Mouse (Mus musculus) lung, adult 2 months (tissue): Measurements from ENCODE around the gene Dbndd1. TPM values are rescaled to one million over a fixed set of nuclear protein-coding genes. Genes with fewer than 3 reads are reported as not detected.
A peak's percentile ranks its signal among the peaks of the same experiment; 100 is the strongest.
"Not testable (repeated sequence)": the region's sequence is repeated elsewhere in the genome, so short reads cannot be mapped to it uniquely, and the experiment has no call there.

Experiments
- DNase-seq: peaks from one replicate; pipeline ENCODE4 v3.0.0; 2022
- H3K4me1 ChIP-seq: fragments of 200-500 bp; 2 replicates; pipeline ENCODE4 v1.6.1; 2011; ENCODE audit warnings: low read length; ENCODE audit not compliant: control insufficient read depth, insufficient read depth
- H3K4me3 ChIP-seq: fragments of 200-500 bp; replicated peaks from 2 replicates; pipeline ENCODE3; 2011; ENCODE audit warnings: low read depth, mild to moderate bottlenecking, control low read depth, low read length; ENCODE audit errors: extremely low read depth
- CTCF ChIP-seq: fragments of 200-500 bp; IDR thresholded peaks from 2 replicates; pipeline ENCODE4 v1.5.1; 2011; ENCODE audit warnings: mild to moderate bottlenecking, low read length, control low read depth; ENCODE audit not compliant: insufficient read depth
- POLR2A ChIP-seq: fragments of 200-500 bp; IDR thresholded peaks from 2 replicates; pipeline ENCODE4 v1.6.1; 2011; ENCODE audit warnings: low read depth, mild to moderate bottlenecking, control low read depth, low read length, borderline replicate concordance; ENCODE audit errors: extremely low read depth
- WGBS: fragments of 180-500 bp; shearing (Covaris S2); methylation state at CpG from one replicate; pipeline ENCODE4 v1.1.7; 2018; 5-methylcytosine and 5-hydroxymethylcytosine counted together
- polyA plus RNA-seq: library from polyadenylated mRNA; depleted of rRNA; stranded (reverse); fragments of >200 nt; gene quantifications from 2 replicates; pipeline ENCODE4 v1.2.3, GENCODE M21; 2012

Dbndd1 gene
- polyA plus RNA-seq, 1 experiment: 2.6 TPM

DNA sequence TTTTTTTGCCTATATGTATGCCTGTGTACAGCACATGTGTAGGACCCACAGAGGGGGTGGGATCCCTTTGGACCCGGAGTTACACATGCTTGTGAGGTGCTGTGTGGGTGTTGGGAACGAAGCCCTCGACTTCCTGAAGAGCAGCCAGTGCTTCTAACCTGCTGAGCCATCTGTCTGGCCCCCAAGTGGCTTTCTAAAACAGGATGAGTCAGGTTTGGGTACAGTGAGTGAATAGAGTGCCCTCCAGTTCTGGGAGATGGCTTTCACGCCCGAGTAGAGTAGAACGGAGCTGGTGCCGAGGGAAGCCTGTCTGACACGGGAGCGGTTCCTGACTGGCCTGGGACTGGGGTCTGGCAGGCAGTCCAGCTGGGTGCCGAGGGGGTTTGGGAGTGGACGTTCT lies 15.7 kb downstream of the Dbndd1 start:
- no peak for DNase-seq
- TF ChIP-seq CTCF (no peak), POLR2A (no peak)
- WGBS: 91% methylated on average over 11 of the region's 11 CpGs
- Histone ChIP-seq H3K4me3 (no peak overlapping the region), H3K4me1 (no peaks in the 10 kb centered on the region)

DNA sequence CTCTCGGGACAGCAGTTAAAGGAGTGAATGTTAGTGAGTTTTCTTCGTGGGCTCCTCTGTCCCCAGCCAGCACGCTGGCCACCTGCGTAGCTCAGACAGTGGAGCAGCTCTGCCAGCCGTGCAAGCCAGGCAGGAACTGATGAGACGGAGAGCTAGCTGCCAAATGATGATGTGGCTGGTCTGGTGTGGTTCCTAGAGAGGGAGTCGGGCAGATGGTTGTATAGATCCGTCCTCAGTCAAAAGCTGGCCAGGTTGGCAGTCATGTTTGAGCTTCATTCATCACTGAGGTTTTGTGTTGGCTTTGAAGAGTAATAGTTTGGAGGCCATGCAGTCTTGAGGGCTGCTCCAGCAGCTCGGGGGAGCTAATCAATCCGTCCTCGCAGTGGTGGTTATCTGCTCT lies 16.3 kb downstream of the Dbndd1 start:
- no peak for DNase-seq
- Histone ChIP-seq H3K4me3 (no peak overlapping the region), H3K4me1 (no peaks in the 10 kb centered on the region)
- no peak for TF ChIP-seq POLR2A
- 89% methylated on average over 11 of the region's 11 CpGs for WGBS

DNA sequence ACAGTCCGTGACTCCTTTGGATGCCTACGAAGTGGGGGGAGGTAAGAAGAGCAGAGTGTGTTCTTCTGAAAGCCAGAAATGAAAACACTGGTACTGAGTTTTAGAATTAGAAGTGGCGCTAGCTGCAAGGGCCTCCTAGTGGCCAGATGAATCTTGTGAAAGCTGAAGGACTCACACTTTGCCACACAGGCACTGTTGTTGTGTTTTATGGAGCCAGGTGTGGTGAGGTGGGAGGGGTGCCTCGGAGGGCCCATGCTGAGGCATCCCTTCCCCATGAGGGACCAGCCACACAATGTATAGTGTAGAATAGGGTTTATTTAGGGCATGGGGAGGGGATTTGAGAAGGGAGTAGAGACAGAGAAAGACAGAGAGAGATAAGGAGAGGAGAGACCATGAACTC lies 17.6 kb downstream of the Dbndd1 start:
- 93% methylated on average over 4 of the region's 4 CpGs for WGBS
- DNase-seq: no peak
- no peak for TF ChIP-seq CTCF
- TF ChIP-seq POLR2A: no peak

DNA sequence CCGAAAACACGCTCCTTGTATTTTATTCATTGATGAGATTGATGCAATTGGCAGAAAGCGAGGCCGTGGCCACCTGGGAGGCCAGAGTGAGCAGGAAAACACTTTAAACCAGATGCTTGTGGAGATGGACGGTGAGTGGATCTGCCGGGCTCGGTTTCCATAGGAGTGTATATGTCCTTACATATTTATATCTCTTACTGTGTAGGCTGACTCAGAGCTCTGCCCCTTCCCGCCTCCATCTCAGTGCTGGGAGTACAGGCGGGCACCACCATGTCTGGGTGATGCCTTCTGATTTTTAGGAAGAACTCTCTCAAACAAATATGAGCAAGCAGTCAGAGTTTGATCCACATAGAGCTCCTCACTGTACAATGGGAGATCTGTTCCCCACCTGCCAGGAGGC lies 22.4 kb downstream of the Dbndd1 start:
- no peak for DNase-seq
- TF ChIP-seq POLR2A: no peak
- no peak for TF ChIP-seq CTCF
- no peak overlapping the region for H3K4me3 ChIP-seq
- no peaks in the 10 kb centered on the region for H3K4me1 ChIP-seq
- WGBS: 96% methylated on average over 9 of the region's 9 CpGs

More for the DNA sequence above, 17.6 kb downstream of the Dbndd1 start:
- Histone ChIP-seq H3K4me3 (no peak overlapping the region), H3K4me1 (no peaks in the 10 kb centered on the region)

DNA sequence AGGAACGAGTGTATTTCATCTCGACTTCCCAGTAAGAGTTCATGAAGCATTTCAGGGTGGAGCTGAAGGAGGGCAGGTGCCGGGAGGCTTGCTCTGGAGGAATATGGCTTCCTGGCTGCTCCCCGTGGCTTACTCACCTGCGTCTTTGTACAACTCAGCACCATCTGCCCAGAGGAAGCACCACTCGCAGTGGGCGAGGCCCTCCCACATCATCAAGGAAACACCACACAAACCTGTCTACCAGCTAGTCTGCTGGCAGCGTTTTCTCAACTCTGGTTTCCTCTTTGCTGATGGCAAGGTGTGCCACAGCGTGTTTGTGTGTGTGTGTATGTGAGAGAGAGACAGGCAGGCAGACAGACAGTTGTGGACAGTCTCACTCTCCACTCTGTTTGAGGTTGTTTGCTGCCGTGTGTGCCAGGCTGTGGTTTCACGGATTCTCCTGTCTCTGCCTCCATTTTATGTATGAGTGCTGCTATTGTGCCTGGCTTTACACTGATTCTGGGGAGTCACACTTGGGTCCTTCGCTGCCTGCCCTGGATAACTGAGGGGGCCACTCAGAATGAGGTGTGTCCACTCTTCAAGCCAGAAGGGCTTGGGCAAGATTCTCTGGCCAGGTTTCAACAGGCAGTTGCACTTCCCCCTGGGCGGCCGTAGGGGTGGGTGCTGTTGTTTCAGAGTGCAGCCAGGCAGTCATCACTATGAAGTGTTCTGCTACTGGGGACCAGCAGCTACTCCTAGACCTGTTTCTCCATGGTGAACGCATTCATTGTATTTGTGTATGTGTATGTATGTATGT lies 23.8 kb downstream of the Dbndd1 start:
- no peak overlapping the region for H3K4me3 ChIP-seq
- TF ChIP-seq POLR2A: no peak
- TF ChIP-seq CTCF: no peak
- WGBS: 71% methylated on average over 15 of the region's 15 CpGs
- no peaks in the 10 kb centered on the region for H3K4me1 ChIP-seq
- DNase-seq: no peak

DNA sequence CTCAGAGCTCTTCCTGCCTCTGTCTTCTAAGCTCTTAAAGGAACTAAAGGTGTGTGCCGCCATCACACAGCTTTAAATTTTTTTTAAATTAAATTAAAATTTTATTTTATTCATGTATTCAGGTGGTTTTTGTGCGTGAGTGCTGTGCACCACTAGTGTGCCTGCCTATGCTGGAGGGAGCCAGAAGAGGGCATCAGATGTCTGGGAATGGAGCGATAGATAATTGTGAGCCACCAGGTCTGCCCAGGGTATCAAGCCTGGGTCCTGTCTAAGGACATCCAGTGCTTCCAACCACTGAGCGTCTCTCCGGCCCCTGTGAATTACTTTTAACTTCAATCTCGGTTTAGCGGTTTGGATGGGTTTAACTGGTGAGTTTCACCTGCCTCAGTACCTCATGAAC lies 32.6 kb downstream of the Dbndd1 start:
- 93% methylated on average over 7 of the region's 7 CpGs for WGBS
- DNase-seq: no peak
- Histone ChIP-seq H3K4me3 (no peak overlapping the region), H3K4me1 (peaks cover 6% of the 10 kb centered on the region; the same call in 1 of the 2 replicates)
- TF ChIP-seq CTCF (peak; percentile 48), POLR2A (no peak)

DNA sequence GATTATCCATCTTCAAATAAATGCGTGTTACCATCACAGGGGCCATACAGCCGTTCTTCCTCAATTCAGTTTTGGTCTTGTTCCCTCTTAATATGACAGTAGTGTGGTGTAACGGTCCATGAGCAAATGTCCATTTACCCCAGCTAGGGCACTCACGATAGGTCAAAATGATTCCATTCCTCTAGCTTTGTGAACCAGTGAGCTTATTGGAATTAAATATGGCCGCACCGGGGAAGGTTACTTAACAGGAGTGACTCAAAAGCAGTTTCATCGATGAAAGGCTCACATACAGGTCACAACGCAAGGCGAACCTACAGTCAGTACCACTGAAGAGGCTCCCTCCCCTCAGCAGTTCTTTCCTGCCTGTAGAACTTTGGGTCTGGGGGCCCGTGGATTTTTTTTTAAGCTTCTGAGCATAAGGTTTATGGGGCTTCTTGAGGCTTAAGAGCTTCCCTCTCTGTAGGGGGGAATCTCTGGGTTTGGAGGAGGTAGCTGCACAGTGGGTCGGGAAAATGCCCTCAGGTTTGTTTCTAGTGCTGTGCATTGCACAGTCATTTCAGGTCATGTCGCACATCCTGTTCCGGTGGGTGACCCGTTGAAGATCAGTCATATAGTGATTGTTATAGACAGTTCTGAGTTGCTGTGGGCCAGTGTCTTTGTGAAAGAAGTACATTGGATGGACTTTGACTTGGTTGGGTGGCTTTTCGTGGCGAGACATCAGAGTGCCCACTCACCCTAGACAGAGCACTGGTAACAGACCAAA lies 36.6 kb downstream of the Dbndd1 start:
- no peak for DNase-seq
- WGBS: 29% methylated on average over 16 of the region's 16 CpGs
- TF ChIP-seq POLR2A (no peak), CTCF (no peak)
- peaks cover 10% of the 10 kb centered on the region; the same call in 1 of the 2 replicates for H3K4me1 ChIP-seq
- peak overlapping the region; percentile 69 for H3K4me3 ChIP-seq

DNA sequence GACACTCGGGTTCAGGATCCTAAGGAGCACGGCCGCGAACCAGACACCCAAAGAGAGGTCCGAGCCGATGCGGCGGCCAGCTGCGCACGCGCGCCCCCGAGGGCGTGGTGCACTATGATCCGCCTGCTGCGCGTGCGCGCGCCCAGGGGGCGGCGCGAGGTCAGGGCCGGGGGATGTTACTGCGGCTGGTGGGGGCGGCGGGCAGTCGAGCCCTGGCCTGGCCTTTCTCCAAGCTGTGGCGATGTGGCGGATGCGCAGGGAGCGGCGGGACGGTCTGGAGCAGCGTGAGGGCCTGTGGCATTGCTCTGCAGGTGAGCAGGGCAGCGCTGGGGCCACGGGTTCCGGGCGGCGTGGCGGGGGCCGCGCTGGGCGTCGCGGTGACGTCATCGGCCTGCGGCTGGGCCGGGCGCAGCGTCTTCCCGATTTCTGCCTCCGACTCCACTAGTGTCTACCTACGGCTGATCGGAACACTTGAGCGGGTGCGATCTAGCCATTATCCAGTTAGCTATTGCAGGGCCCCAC lies 37.5 kb downstream of the Dbndd1 start, which contains the start of gene Afg3l1:
TSS of gene Afg3l1 (plus strand) at position 167 of the 522 bp plus-strand sequence.
- Histone ChIP-seq H3K4me1 (peaks cover 10% of the 10 kb centered on the region; the same call in 1 of the 2 replicates), H3K4me3 (peak within 1 kb of the TSS; percentile 69)
- TF ChIP-seq CTCF (no peak), POLR2A (peak; percentile 77; the same call in 1 of the 2 replicates)
- under 1% methylated on average over 58 of the region's 58 CpGs for WGBS
- DNase-seq: peak; percentile 93

DNA sequence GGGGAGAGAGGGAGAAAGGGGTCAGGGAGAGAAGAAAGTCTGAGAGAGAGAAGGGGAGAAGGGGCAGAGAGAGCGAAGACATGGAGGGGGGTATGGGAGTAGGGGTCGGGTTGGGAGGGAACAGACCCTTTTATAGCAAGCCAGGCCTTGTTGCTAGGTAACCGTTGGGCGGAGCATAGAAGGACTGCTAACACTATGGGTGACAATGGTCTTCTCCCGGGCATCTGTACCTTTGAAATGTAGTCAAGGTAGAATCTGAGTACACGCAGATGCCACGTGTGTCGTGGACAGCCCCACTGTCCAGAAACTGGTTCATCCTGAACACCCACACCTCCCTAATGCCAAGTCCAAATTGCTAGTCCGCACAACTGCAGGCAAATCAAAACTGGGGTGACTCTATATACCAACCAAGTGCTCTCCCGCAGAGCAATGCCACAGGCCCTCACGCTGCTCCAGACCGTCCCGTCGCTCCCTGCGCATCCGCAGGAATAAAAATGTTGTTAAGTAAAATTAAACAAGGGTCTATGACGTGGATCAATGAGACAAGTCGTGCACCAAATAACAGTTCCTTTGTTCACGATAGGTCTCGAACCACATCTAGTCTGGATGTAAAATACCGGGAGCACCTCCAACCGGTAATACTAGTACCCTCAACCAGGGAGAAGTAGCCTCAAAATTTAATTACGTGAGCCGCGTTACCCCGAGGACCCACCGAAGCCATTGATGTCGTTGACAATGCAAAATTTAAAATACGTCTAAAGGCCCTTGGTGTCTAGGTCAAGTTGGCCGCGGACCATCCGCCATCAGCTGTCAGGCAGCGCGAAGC lies 38.1 kb downstream of the Dbndd1 start:
- Histone ChIP-seq H3K4me1 (peaks cover 10% of the 10 kb centered on the region; the same call in 1 of the 2 replicates), H3K4me3 (peak overlapping the region; percentile 69)
- WGBS: 9% methylated on average over 34 of the region's 34 CpGs
- peak; percentile 9 for DNase-seq
- TF ChIP-seq CTCF: no peak
- no peak for TF ChIP-seq POLR2A

DNA sequence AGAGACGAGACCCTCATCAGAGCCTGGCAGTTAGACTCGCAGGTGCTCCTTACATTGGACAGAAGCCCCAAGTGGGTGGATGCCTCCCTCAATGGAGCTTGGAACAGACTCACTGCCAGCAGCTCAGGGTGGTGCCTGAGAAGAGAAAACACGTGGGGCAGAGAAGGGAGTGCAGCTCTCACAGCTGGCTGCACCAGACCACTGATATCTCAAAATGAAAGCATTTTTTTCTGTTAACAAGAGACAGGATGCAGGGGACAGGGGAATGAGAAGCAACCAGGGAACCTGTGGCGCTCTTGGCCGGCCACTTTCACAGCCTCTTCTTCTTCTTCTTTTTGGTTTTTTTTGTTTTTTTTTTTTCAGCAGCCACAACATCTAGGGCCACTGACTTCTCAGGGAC lies 40.7 kb downstream of the Dbndd1 start:
- H3K4me3 ChIP-seq, DNase-seq, H3K4me1 ChIP-seq: not testable (repeated sequence)
- WGBS: 54% methylated on average over 5 of the region's 5 CpGs

DNA sequence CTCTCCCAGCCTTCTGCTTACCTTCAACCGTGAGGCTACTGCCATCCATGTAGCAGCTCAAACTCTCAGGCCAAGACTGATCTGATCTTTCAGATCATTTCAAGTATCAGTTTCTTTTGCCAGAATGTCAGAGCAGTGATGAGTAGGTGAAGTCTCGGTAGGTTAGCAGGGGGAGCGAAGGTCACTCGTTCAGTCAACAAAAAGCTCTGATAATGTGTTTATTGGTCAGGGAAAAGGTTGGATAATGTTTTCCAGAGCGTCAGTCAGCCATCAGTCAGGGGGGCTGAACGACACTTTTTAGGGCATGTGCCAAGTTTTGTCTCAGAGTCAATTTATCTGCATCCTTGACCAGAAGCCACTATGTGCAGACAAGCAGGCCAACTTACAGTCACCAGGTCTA lies 42.3 kb downstream of the Dbndd1 start:
- not testable (repeated sequence) for H3K4me1 ChIP-seq, H3K4me3 ChIP-seq, DNase-seq
- 57% methylated on average over 6 of the region's 6 CpGs for WGBS
